8 mouse cellular contexts compared by ENCODE assay signal in the genomic region with DNA sequence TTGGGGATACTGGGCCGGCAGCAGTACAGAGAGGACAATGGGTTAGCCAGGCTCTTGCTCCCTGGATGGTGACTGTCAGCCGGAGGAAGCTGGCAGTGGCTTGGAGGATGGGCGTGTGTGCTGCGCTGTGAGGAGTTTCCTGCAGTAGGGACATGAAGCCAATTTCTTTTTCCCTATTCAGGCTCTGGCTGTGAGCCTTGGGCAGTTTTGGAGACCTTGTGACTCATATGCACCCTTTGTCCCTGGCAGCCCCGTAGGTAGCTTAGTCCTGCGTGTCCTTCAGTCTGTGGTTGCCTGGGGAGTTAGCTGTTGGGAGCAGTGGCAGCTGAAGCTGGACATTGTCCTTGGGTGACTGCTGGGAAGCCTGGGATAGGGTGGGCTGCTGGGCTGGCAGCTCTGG.
DNase-seq lines count a peak whose midpoint lies in the region; ATAC-seq and TF ChIP-seq lines count a peak whose summit lies in the region.

No protein-coding gene starts in this region.

- ATAC-seq in hindbrain, postnatal 0 days = peak; percentile 86

- H3K9me3 ChIP-seq in hindbrain, postnatal 0 days (ENCODE audit: low read length) = no peaks in the 10 kb centered on the region

- no peaks in the 10 kb centered on the region for H3K4me1 ChIP-seq in hindbrain, postnatal 0 days (ENCODE audit: insufficient read depth, low read length)

- H3K4me3 ChIP-seq in gastrocnemius, adult 2 months = peak overlapping the region; percentile 15
- H3K4me3 ChIP-seq in hindbrain, postnatal 0 days (ENCODE audit: low read length) = no peak overlapping the region

- intact Hi-C loops in gastrocnemius, adult 2 months (cut with DNase I) = no loop called here
- intact Hi-C loops in left cerebral cortex, postnatal 4 days (cut with DNase I) = no loop called here

- H3K27ac ChIP-seq in gastrocnemius, adult 2 months = peak overlapping the region; percentile 76
- peak overlapping the region; percentile 6; the same call in 1 of the 2 replicates for H3K27ac ChIP-seq in hindbrain, postnatal 0 days

- no peak overlapping the region for H3K4me2 ChIP-seq in hindbrain, postnatal 0 days (ENCODE audit: low read depth, low read length)

- DNase-seq in ovary, postnatal 36 days (ENCODE audit: low spot score) = peak; percentile 54
- no peak for DNase-seq in ovary, postnatal 14 days (ENCODE audit: low spot score)
- peak; percentile 73 for DNase-seq in gastrocnemius, adult 2 months
- DNase-seq in hindbrain, postnatal 0 days (ENCODE audit: low spot score) = peak; percentile 70
- peak; percentile 74 for DNase-seq in lung, postnatal 10 days
- no peak for DNase-seq in yolk sac, embryonic 10.5 days (ENCODE audit: low spot score)
- DNase-seq in left cerebral cortex, postnatal 4 days = no peak
- no peak for DNase-seq in thymus, postnatal 0 days (ENCODE audit: low spot score)

- no peak for TF ChIP-seq CTCF in gastrocnemius, adult 2 months (IDR thresholded peaks at IDR 0.05)
- no peak for TF ChIP-seq CTCF in hindbrain, postnatal 0 days (IDR thresholded peaks at IDR 0.05; ENCODE audit: low read depth)

- H3K27me3 ChIP-seq in hindbrain, postnatal 0 days (ENCODE audit: insufficient read depth, low read length) = no peaks in the 10 kb centered on the region

- no peak overlapping the region for H3K9ac ChIP-seq in hindbrain, postnatal 0 days (replicated peaks; ENCODE audit: low read length)

- 19% methylated on average over 6 of the region's 6 CpGs for WGBS in hindbrain, postnatal 0 days

- no peaks in the 10 kb centered on the region for H3K36me3 ChIP-seq in hindbrain, postnatal 0 days (ENCODE audit: insufficient read depth, low read length)

Comparison
In these comparisons a context has a peak if more than half of its experiments do, and no peak if none do; other contexts are left out.
1. DNase-seq: peak in ovary, postnatal 36 days (single experiment), gastrocnemius, adult 2 months (single experiment), hindbrain, postnatal 0 days (single experiment) and lung, postnatal 10 days (single experiment); none in ovary, postnatal 14 days (single experiment), yolk sac, embryonic 10.5 days (single experiment), left cerebral cortex, postnatal 4 days (single experiment) and thymus, postnatal 0 days (single experiment).